Mouse (Mus musculus) common myeloid progenitor, adult 5-6 weeks (primary cell): ENCODE measurements around the gene Gm49661. TPM values are rescaled to one million over a fixed set of nuclear protein-coding genes. Genes with fewer than 3 reads are reported as not detected.
A peak's percentile ranks its signal among the peaks of the same experiment; 100 is the strongest.

Experiments used
- ATAC-seq: replicated peaks from 2 replicates; pipeline ENCODE4 v1.8.0; 2016; ENCODE audit warnings: low read depth, mild to moderate bottlenecking, moderate TSS enrichment, inconsistent platforms; ENCODE audit not compliant: poor library complexity, severe bottlenecking
- total RNA-seq: library from RNA; stranded (forward); fragments of 200-1000, 187-1606 nt; gene quantifications from 2 replicates; pipeline ENCODE4 v1.2.3, GENCODE M21; 2017

Gm49661 gene
- total RNA-seq: not detected in 2 replicates

- peak; percentile 34 for ATAC-seq
Measured at GRCm38 (mm10) chr8:84969241-84970134, at the start of gene Gm49661, which contains the start of the genes Prdx2 and Rnaseh2a. Gene Gm49661 (minus strand): TSS chr8:84969433. Gene Prdx2 (plus strand): TSS chr8:84969587. Gene Rnaseh2a (minus strand): TSS chr8:84969767.

- ATAC-seq: no peak
Measured at GRCm38 (mm10) chr8:85017209-85017608, 48.0 kb upstream of the Gm49661 start.

DNA sequence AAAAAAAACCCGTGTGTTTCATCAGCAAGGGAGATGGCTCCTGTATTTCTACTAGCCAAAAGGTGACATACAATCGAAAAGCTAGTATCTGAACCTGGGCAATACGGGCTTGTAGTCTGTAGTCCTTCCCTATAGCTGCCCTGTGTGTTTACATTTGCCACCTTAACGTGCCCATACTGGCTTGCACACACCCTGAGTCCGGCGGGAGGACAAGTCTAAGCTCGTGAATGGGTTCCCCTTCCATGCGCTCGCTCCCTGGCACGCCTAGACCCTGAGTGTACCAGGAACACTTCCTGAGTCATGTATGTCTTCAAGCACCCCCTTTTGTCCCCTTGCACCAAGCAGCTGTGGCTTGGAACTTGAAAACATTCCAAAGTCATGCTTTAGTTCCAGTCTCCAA lies 47.5 kb upstream of the Gm49661 start:
- no peak for ATAC-seq

DNA sequence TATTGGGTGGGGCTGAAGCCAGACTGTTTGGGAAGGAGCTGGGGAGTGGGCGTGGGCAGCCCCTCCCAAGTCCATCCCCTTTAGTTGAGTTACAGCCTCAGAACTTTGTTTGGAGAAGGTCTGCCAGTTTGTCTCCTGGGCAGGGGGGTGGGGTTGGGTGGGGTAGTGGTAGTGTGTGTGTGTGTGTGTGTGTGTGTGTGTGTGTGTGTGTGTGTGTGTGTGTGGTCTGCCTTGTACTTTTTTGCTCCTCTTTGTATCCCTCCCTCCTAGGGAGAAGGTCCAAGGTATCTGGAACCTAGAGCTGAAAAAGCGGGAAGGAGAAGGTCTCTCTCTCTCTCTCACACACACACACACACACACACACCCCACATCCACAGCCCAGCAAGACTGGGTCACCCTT lies 45.2 kb upstream of the Gm49661 start, which contains the start of gene Best2:
Gene Best2 (minus strand): TSS at position 101 of the 400 bp plus-strand sequence.
- no peak for ATAC-seq

GRCm38 (mm10) chr8:85013230-85013840 lies 44.1 kb upstream of the Gm49661 start:
- ATAC-seq: peak; percentile 94

DNA sequence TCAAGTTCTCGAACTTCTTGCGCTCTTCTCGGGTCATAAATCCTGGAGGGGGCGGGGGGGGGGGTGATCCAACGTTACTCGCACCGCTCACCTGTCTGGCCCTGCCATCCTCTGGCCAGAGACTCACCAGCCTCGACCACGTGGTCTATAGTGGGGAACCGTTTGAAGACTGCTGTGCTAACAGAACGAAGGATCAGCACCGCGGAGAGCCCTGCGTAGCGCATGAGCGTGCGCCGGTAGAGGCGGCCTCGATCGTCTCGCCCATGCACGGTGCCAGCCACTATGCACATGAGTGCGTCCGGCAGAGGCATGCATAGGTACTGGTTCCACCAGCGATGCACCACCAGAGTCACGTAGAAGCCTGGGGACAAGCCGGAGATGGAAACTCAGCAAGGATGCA lies 42.0 kb upstream of the Gm49661 start:
- no peak for ATAC-seq

GRCm38 (mm10) chr8:85007686-85008085 lies 38.5 kb upstream of the Gm49661 start:
- peak; percentile 77 for ATAC-seq

GRCm38 (mm10) chr8:84997649-84998295 lies 28.5 kb upstream of the Gm49661 start:
- ATAC-seq: peak; percentile 100

DNA sequence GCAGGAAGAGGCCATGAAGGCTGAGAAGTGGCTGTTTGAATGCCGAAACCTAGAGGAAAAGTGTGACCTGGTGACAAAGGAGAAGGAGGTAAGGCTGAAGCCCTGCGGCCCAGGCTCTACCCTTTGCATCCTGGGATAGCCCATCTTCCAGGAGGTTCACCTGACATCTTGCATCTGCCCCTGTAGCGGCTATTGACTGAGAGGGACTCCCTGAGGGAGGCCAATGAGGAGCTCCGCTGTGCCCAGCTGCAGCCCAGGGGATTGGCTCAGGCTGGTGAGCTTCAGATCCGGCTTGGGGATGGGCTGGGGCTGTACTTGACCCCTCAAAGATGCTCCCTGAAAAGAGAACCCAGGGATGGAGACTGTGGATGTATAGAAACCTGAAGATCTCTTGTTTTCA lies 27.7 kb upstream of the Gm49661 start:
- no peak for ATAC-seq

- ATAC-seq: no peak
Measured at GRCm38 (mm10) chr8:84995680-84996079, 26.4 kb upstream of the Gm49661 start.

GRCm38 (mm10) chr8:84994375-84994774 lies 25.1 kb upstream of the Gm49661 start:
- no peak for ATAC-seq

GRCm38 (mm10) chr8:84990836-84991235 lies 21.6 kb upstream of the Gm49661 start:
- ATAC-seq: peak; percentile 24

- ATAC-seq: peak; percentile 79
Measured at GRCm38 (mm10) chr8:84990349-84990748, 21.1 kb upstream of the Gm49661 start, which contains the start of gene Hook2. Gene Hook2 (plus strand): TSS chr8:84990603.

- ATAC-seq: peak; percentile 48
Measured at GRCm38 (mm10) chr8:84989810-84990209, 20.6 kb upstream of the Gm49661 start.

DNA sequence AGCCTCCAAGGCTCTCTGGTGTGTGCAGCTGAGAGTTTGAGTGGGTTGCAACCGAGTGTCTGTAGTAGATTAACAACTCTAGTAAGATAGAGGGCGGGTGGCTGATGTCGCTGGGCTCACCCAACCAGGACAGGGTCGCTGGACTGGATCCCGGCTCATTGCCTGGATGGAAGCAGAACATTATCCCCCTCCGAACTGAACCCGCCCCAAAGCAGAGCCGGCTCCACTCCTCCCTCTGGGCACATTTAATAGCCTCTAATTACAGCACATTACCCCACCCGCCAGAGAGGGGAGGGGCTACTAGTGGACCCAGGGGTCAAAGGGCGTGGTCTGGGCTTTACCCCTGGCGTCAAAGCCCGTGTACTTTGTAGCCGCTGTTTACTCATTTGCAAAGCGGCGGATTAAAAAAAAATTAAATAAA lies 20.1 kb upstream of the Gm49661 start:
- no peak for ATAC-seq

DNA sequence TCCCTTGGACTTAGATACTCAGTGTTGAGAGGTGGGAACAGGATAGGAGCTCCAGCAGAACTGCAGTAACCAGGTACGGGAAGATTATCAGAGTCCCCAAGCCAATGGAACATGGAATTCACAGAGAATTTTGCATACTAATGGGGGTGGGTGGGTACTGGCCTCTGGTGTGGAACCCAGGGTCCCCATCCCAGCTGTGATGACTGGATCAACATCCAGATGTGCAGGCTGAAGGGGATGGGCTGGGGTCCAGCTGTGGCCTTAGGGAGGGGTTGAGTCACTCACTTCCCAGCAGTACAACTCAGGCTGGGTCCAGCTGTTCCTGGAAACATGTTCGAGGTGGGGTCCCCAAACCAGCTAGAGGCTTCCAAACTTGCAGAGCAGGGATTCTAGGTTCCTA lies 18.7 kb upstream of the Gm49661 start:
- no peak for ATAC-seq

DNA sequence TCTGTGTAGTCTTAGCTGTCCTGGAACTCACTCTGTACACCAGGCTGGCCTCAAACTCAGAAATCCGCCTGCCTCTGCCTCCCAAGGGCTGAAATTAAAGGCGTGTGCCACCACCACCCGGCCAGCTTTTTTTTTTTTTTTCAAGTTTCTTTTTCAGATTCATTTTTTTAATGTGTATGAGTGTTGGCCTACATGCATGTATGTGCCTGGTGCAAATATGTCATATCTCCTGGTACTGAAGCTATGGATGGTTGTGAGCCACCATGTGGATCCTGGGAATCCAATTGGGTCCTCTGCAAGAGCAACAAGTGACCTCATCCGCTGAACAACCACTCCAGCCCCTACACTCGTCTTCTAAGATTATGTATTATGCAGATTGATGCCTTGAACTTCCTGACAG lies 18.2 kb upstream of the Gm49661 start:
- ATAC-seq: no peak

GRCm38 (mm10) chr8:84986379-84986945 lies 17.2 kb upstream of the Gm49661 start:
- peak; percentile 0; the same call in 1 of the 2 replicates for ATAC-seq

DNA sequence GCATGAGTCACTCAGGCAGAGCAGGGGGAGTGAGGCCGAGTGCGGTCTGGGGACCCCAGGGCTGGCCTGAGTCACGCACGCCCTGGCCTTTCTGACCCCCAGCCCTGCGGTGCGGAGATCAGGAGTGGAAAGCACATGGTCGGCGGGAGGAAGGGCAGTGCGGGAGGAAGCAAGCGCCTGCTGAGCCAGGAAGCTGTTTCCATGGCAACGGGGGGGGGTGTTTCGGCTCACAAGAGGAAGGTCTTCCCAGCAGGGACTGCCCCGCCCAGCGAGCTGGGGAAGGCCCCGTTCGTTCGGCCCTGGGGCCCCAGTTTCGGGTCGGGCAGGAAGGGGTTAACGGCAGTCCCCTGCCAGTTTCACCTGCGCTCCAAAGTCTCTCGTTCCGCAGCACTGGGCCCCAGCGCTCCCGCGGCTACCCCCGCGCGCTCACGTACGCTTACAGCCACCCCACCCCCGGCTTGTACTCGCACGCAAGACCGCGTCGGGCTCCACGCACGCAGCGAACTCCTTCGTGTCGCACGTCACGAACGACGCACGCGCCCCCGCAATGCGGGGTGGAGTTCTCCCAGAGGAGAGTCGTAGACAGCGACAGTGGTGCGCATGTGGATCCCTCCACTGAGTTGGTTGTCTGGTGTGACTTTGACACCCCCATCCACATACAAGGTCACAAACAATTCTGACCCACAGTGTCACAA lies 16.6 kb upstream of the Gm49661 start:
- peak; percentile 44 for ATAC-seq
